Mouse (Mus musculus): ENCODE measurements around the gene Tmem182.

Tmem182 gene

DNA sequence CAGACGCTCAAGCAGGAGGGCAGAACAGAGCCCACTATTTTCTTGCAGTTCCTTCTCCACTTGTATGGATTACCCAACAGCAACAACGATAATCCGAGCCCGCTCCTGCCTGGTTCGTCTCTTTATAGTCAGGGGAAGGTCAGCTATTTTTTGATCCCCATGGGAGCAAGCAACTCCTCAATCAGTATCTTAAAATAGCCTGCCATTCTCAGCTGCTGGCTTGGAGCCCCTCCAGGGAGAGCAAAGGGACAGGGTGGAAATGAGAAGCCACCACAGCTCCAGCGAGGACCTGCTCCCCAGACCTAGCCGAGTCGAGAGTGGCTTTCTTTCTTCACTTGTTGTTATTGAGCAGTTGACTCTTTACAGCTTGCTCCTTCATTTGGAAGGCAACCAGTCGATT lies at the start of gene Tmem182:
Gene Tmem182 (plus strand): TSS at position 251 of the 400 bp plus-strand sequence.
- peak; percentile 17 to 61 for DNase-seq

DNA sequence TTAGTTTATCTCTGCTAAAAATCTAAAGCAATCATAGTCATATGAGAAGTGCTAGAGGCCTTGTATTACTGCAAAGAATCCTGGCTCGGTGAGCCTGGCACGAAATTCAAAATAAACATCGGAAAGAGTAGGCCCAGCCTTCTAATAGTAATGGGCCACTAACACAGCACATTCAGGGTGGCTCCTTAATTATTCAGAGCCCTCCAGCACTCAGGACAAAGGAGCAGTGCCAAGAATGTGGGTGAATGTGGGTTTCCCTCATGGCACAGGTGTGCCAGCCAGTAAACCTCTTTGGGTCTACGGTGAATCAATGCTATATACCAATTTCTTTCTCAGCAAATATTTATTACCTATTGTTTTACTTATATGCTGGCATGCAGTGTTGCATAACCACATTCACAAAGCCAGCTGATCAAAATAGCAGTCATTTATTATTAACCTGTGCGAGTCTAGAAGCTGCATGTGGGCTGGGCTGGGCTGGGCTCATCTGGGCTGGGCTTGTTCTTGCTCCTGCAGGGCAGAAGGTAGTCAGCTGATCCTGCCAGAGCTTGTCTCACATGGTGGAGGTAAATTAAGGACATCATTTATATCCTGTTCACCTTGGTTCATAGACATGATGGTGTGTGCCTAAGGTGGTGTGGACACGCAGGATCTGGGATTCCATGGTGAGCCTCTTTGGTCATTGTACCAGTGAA lies 45.5 kb upstream of the Tmem182 start:
- DNase-seq: peak; percentile 58 to 87

DNA sequence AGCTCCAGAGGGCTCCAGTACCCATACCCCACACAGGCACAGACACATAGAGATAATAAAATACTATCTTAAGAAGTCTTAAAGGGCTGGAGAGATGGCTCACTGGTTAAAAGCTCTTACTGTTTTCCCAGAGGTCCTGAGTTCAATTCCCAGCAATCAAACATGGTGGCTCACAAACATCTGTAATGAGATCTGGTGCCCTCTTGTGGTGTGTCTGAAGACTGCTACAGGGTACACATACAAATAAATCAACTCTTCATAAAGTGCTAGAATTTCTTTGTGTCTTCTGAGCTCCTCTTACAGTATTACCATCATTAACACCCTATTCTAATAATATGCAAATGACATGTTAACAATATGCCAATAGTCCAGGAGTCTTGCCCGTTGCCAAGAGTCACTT lies 41.4 kb upstream of the Tmem182 start:
- DNase-seq: no peak

DNA sequence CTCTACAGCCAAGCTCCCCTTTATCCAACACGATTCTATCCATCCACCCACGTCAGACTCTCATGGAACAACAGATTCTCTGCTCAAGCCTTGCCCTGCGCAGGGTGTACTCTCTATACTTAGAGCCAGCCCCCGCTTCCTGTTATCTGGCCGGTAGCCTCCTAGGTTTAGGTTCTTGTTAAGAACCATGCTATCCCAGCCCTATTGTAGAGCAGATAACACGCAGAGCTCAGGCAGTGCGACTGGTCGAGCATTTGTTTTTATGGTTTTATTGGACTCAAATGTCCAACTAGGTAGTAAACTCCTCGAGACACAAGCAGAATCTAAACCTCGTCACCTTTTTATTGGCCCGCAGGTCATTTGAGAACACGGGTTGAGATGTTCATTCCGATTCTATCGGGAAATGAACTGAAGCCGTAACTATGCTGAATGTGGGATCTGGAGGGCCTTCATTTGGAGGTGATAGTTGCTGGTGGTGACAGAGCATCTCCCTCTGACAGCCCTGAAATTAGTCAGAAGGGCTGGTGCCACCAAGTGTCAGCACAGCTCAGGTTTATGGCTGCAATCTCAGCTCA lies 40.6 kb upstream of the Tmem182 start:
- no peak for DNase-seq

DNA sequence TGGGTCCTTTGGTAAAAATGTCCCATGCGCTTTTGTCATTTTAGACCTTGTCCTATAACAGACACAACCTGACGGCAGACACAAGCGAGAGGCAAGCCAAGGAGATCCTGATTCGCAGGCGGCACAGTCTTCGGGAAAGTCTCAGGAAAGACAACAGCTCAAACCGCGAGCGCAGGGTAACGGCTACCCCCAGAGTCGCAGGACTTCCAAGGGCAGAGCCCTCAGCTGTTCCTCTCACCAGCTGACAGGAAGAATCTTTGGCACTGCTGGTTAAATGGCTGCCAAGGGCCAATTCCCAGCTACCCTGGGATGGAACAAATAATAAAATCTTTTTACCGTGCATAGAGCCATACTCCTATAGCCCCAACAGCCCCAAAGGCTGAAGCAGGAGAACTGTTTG lies 39.9 kb upstream of the Tmem182 start:
- DNase-seq: no peak

DNA sequence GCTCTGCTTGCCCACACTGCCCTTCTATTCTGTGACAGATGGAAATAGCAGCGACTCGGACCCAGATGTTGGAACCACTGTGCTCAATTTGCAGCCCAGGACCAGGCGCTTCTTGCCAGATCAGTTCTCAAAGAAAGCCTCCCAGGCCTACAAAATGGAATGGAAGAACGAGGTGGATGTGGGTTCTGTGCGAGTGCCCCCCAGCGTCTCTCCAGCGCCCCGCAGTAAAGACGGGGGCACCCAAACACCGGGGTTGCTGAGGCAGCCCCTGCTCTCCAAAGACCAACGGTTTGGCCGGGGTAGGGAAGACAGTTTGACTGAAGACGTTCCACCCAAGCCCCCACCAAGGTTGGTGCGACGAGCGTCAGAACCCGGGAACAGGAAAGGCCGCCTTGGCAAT lies 37.8 kb upstream of the Tmem182 start:
- no peak for DNase-seq

DNA sequence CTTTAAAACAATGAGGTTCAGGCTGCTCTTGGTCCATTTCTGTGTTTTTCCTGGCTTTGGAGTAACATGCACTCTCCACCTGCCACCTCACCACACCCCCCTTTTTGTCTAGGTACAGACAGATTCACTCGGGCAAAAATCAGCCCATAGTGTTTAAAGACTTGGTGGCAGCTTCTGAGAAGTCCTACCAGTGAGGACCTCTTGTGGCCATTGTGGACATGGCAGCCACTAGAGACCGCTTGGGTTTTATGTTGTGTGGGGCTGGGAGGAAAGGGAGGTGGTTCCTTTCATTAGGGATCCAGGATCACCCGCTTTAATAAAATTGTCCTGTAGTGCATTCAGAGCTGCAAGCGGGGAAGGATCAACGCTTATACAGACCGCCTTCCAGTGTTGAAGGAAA lies 36.8 kb upstream of the Tmem182 start:
- DNase-seq: peak; percentile 78 to 82

DNA sequence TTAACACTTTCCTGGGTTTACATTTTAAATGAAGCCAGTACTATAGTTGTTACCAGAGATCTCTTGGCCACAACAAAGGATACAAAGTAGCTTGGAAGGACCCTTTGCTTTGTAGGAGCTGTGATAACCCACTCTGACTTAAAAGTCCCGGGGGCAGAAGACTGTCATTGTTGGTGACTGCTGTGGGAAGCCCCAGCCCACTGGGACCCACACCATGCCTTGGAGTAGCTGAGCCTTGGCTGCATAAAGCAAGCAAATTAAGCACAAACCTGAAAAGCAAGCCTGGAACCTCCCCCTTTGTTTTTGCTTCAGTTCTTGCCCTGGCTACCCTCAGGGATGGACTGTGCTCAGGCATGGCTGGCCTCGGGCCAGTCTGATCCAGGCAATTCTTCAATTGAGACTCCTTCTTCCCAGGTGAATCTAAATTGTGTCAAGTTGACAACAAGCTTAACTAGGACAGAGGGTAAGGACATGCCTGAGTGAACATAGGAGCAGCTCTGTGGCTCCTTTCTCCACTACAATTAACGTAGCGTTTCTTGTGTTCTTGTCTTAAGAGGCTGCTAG lies 36.0 kb upstream of the Tmem182 start:
- DNase-seq: peak; percentile 79 to 89

DNA sequence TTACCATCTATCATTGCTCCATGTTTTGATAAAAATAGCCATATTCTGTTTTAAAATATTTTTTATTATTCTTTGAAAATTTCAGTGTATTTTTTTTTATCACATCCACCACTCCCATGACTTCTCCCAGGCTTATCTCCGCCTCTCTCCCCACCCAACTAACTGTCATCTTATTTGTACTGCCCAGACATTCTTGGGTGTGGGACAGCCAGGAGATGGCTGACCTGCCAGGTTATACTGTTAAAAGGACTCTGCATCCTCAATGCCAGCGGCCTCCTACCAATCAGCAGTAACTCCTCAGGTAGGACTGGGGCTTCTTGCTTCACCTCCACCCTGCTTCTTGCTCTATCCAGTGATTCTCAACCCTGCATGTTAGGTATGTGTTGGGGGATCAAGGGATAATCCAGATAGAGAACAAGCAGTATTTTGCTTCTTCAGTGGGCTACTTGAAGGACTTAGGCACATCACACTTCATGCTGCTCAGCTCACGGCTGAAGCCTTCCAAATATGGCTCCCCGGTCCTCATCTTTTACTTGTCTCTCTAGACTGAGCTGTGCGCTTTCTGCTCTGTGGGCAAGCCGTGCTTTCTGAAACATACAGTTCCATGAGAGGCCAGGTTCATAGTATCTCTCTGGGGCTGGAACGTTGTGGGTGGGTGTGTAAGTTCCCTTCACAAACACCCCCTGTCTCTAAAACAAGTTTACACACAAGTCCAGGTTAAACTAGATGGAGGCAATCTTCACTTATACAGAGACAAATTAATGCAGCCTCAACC lies 34.0 kb upstream of the Tmem182 start:
- DNase-seq: no peak

DNA sequence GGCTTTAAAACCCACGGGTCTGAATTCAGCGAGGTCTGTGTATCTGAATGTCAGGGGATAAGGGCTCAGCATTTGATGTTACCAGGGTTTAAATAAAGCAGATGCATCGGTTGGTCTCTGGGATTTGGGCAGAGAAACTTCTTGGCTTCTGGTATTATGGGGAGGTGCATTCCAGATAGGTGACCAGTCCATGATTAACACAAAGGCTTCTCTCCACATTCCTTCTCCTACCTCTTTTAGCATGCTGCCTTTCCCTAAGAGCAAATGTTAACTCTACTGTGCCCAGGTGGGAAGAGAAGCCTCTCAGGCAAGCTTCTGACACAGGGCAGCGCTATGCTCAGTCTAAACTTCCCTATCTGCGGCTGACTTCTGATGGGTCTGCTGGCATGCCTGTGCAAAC lies 32.2 kb upstream of the Tmem182 start:
- no peak for DNase-seq

DNA sequence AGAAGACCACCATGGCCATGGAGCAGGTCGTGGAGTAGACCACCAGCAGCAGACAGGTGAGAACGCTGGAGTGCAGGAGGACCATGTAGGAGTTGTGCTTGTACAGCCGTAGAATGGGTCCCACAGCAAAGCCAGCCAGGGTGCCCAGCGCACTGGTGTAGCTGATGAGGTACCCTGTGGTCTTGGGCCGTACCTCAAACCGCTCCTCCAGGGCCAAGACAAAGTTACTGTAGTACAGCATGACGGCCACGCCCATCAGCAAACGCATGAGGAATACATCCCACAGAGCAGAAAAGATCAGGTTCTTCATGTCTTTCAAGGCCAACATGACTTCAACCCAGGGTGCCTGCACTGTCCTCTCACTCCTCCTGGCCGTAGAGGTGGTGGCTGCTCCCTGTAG lies 31.4 kb upstream of the Tmem182 start:
- no peak for DNase-seq

DNA sequence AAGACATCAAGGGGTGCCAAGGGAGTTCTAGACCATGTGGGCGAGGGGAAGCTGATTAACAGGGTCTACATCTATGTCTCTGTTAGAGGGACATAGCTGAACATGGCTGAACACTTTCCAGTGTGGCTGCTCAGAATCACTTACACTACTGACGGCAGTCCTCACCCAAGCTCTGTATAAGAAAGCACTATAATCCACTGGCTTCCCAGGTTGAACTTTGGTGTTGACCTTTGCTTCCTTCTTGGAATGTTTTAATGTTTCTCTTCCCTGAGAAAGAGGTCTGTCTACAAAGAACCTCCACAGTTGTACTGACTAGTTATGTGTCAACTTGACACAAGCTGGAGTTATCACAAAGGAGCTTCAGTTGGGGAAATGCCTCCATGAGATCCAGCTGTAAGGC lies 29.3 kb upstream of the Tmem182 start:
- no peak for DNase-seq

DNA sequence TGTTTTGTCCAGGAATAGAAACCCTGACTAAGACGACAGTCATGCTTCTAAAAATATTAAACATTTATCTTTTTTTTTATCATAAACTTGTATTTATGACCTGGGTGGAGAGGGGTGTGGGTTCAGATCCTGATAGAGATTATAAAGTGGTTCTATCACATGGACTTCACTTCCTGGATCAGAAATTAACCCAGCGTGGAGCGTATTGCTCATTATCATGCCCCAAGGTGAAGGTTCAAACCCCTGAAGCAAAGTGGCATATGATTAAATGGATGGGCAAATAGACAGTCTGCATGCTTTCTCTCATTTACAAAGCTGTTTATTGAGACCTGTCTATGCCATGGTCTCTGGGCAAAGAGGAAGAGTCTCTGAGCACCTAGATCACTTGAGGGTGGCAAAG lies 28.6 kb upstream of the Tmem182 start:
- no peak for DNase-seq

DNA sequence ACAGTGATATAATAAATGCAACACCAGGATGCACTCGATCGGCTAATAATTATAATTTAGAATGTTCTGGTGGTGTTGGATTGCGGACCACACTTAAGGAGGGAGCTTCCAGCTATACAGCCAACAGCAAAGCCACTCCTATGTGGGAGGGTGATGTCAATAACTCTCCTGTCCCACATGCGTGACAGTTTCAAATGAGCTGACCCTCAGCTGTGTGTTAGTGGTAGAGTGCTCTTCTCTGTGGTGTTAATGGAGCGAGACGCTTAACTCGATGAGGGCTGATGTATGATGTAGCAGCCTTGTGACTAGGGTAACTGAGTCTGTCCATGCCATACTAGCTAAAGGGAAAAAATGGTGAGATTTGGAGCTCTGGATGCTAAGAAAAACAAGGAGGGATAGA lies 22.0 kb upstream of the Tmem182 start:
- no peak for DNase-seq

DNA sequence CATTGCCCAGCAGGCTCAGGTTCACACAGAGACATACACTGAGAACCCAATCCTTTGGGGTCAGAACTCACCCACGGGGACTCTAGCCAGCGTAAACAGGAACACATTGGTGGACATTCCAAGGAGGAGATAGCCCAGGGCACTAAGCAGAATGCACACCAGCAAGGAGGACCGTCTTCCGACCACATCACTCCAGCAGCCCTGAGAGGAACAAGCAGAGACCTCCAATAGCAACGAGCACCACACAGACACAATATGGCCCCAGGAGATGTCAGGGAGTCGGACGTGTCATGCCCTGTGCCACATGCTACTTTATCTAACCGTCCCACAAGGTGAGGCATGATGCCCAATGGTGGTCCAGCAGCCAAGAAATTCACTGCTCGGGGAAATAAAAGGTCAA lies 21.1 kb upstream of the Tmem182 start:
- no peak for DNase-seq

DNA sequence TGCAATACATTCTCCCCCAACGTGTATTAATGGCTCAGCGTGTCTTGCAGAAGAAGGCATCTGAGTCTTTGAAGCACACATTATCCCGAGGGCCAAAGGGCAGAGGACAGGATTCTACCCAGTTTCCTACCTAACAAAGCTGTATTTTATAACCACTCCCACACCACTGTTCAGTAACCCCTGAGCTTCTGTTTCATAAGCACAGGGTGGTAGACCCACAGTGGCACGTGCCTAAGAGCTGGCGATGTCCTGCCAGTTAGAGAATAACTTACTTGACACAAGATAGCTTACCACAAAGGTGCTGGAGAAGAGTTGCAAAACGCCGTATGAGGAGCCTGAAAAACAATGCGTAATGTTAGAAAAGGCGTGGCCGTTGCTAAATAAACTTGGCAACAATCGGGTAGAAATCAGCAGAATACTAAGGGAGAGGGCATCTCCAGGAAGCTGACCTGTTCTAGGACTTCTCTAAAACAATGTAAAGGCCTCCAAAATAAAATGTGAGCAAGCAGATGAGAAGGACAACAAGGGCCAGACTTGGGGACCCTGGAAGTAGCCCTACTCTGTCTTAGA lies 19.4 kb upstream of the Tmem182 start:
- peak; percentile 66 to 90 for DNase-seq

DNA sequence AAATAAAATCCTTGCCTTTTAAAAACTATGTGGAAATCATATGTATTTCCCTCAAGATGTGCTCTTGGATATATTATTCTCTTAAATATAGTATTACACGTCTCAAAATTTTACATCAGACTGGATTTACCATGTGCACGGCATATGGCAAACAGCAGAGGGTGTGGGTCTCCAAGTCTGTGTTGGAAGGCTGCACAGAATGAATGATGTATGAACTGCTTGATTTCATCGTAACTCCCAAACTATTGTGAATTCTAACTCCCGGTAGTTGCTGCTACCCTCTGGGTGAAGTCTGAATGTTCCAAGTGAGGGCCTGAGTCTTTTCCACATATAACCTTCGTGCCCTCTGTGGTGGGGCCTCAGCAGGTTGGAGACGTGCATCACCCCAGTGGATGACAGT lies 16.4 kb upstream of the Tmem182 start:
- DNase-seq: no peak

DNA sequence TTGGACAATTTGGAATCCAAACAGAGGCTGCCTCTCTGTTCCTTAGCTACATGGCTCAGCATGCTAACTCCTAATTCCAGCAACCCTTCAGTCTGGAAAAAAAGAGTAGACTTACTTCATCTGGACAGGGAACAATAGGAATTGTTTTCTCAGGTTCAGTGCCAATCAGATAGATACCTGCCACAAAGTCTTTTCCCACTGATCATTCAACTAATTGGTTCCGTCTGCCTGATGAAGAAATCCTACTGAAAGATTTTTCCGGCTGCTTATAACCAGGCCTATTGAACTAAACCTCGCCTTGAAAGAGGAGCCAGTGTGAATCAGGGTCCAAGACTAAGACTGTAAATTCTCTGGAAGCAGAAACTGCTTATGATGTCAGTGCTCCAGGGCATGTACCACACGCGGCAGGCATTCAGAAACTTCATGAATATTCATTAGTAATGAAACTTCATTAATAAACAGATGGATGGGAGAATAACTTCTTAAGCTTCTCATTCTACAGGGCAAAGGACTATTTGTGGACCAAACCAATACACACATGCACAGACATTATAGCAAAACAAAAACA lies 15.7 kb upstream of the Tmem182 start:
- peak in 1 of 2 experiments; percentile 26 for DNase-seq

DNA sequence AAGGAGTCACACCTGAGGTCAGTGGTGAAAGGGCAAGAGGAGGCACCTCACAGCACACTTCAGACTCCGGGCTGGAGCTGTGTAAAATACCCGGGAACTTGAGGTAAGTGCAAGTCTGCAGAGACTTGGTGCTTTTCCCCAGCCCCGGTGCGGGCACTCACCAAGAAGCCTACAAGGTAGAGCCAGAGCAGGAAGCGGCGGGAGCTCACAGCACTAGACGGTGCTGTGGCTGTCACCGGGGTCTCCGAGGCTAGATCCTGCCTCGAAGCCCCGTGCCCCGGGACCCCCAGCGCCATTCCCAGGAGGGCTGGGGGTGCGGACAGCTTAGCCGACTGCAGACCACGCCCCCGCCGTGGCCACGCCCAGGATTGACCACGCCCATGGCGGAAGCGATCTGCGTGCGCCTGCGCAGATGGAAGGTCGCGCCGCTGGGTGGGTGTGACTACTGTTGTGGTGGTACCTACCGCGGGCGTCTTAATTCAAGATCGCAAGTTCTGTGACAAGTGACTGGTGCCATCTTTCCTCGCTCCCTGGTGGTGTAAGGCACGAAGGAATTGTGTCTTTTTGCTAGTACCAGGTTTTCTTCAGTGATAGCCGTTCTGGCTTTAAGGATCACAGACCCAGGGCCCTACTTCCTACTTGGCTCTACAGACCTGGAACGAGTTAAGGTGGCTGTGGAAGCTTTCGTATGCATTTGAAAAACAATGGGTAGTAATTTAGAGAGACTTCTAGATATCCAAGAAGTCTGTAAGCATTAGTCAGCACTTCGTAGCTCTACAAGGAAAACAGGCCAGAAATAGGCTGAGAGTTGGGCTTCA lies 14.9 kb upstream of the Tmem182 start, which contains the start of gene Mfsd9:
Gene Mfsd9 (minus strand): TSS at position 364 of the 818 bp plus-strand sequence.
- DNase-seq: peak; percentile 93

DNA sequence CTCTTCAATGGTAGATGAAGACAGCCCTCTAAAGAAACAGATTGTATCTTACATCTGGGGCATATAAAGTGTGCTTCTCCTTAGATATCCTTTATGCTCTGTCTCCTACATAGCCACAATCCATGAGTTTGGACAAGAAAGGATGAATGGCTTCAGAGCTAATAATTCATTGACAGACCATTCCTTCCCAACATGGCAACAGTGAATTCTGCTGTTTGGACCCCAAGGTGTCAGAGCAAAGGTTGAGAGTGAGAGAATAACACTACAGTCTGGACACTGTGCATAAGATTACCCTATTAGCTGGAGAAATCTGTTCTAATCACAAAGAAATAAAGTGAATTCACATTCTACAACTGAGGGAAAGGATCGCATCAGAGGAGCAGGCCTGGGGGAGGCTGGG lies 9.9 kb upstream of the Tmem182 start:
- no peak for DNase-seq

DNA sequence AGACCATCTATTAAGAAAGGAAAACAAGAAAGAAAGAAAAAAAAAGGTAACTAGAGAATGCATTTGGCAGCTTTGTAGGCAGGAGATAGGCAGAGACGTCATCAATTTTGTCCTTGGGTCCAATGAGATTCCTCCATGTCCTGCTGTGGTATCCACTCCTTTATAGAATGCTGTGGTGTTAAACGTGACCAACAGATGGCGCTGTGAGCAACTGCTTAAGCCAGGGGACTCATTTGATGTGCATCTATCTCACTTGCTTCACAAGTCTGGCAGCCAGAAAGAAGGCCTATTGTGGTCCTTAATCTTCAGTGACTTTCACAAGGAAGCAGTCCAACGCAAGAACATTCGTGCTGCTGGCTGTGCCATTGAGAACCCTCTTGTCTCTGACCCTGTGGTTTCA lies 8.1 kb upstream of the Tmem182 start:
- DNase-seq: peak; percentile 64 to 78

DNA sequence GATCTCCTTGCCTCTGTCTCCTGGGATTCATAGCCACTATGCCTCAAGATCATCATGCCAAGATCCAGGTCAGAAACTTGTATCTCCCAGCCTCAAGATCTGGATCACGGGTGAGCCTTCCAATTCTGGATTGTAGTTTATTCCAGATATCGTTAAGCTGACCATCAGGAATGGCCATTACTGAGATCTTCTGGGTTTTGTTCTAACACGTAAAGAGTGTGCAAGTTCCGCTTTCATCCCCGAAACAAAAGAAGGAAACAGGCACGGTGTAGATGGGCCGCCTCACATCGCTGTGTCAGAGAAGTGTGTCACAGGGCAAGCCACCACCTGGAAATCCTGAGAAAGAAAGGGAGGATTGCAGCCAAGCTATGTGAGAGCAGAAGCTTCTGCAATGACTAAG lies 6.3 kb upstream of the Tmem182 start:
- DNase-seq: no peak

Measured in kidney, postnatal 25 days (tissue).